Mouse (Mus musculus) 3134 (cell line): ENCODE measurements around the gene Zkscan17.
A peak's percentile ranks its signal among the peaks of the same experiment; 100 is the strongest.
"Not testable (repeated sequence)": the region's sequence is repeated elsewhere in the genome, so short reads cannot be mapped to it uniquely, and the experiment has no call there.

Experiments
- DNase-seq: peaks from one replicate; pipeline ENCODE4 v3.0.0-alpha.2; 2011; ENCODE audit warnings: low spot score; ENCODE audit not compliant: insufficient read length; ENCODE audit errors: extremely low read depth

Gene Zkscan17

DNA sequence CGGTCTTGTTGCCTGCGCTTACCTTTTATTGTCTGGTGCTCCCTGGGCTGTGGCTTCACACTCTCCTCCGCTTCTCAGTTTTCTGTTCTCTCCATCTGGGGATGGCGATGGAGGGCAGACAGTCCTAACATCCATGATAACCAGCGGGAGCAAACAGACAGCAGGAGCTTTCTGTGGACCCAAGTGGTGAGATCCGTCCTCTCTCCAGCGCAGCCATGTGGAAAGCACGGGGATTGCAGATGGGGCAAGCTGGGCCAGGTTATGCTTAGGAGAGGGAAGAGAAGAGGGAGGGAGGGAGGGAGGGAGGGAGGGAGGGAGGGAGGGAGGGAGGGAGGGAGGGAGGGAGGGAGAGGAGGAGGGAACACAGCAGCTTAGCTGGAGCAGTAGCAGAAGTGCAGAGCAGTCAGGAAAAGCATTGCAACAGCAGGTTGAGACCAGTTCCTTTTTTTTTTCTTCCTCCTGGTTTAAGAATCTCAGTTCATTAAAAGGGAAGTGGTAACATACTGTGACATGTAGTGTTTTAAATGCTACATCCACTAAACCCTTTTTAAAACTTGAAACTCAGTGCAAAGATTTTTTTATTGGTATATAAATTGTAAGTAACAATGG is at the start of gene Zkscan17:
Gene Zkscan17, minus strand, starts transcription at position 280 of the 609 bp plus-strand sequence.
- no peak for DNase-seq

DNA sequence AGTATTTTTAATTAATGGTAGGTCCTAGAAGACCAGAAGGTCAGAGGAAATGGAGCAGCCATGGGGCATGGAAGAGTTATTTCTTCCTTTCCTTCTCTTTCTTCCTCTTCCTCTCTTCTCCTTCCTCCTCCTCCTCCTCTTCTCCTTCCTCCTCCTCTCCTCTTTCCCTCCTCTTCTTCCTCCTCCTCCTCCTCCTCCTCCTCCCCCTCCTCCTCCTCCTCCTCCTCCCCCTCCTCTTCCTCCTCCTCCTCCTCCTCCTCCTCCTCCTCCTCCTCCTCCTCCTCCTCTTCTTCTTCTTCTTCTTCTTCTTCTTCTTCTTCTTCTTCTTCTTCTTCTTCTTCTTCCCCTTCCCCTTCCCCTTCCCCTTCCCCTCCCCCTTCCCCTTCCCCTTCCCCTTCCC is 49.6 kb upstream of the Zkscan17 start, which contains the start of gene Olfr222:
Gene Olfr222, minus strand, starts transcription at position 101 of the 400 bp plus-strand sequence.
- DNase-seq: not testable (repeated sequence)

DNA sequence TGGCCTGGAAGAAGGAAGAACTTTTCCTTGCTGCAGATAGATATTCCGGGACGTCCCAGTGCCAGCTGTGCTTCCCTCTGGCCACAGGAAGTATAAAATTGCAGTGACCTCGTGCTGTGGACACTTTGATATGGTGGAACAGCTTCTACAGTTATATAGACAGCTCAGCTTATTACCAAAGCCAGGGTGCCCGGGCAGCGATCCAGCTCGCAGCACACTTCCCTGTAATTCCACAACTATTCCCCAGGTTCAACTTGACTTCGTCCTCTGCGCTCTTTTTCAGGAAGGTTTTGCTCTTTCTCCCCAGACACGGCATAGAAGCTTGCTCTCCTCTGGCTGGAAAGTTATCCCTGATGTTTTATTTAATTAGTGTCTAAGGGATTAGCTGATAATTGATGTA is 49.2 kb upstream of the Zkscan17 start:
- DNase-seq: no peak

DNA sequence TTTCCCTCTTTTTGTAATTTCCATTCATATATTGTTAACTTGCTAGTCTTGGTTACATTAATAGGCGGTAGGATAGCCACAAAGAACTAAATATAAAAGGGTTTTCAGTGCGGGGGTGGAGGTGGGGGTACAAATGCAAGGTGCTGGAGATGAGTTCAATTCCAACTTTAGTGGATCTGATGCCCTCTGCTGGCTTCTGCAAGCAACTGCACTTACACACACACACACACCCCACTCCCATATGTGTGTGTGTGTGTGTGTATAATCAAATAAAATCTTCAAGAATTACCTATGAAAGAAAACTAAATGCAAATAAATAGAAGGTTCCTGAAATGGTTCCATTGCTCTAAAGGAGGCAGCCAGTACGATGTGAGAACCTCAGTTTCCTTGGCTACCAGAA is 42.8 kb upstream of the Zkscan17 start:
- no peak for DNase-seq

DNA sequence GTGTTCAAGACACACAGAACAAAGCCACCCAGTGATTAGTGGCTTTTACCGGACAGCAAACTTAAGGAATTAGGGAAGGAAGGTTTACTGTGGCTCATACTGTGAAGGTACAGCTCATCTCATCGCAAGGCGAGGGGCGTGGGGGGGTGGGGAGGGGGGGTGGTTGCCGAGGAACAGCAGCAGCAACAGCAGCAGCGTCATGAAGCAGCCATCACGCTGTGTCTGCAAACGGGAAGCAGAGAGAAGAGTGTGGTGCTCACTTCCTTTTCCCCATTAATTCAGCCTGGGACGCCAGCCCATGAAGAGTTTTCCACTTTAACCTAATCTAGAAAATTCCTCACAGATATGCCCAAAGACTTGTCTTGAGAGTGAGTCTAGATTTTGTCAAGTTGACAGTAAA is 36.3 kb upstream of the Zkscan17 start:
- DNase-seq: no peak

DNA sequence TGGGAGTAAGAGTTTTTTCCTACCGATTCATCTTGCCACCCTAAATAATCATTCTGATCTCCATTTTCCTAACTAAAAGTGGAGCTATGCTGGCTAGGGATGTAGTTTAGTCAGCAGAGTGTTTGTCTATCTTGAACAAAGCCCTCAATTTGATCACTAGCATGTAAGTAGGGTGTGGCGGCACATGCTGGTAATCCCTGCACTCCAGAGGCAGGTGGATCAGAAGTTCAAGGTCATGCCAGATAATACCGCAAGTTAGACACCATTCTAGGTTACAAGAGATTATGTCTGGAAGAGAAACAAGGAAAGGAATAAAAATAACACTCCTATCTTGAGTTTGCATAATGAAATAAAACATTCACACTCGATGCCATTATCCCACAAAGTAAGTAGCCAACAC is 35.8 kb upstream of the Zkscan17 start:
- DNase-seq: no peak

DNA sequence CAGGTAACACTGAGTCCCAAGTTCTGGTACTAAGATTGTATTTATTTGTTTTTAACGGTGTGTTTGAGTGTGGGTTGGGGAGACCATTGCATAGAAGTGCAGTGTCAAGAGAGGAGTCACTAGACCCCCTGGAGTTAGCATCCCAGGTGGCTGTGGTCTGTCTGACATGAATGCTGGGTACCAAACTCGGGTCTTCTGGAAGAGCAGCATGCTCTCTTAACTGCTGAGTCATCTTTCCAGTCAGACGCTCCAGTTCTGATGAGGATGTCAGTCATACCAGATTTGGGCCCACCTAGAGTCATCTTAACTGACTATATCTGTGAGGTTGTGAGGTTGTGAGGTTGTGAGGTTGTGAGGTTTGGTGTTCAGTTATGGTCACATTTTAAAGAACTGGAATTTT is 34.4 kb upstream of the Zkscan17 start:
- no peak for DNase-seq

DNA sequence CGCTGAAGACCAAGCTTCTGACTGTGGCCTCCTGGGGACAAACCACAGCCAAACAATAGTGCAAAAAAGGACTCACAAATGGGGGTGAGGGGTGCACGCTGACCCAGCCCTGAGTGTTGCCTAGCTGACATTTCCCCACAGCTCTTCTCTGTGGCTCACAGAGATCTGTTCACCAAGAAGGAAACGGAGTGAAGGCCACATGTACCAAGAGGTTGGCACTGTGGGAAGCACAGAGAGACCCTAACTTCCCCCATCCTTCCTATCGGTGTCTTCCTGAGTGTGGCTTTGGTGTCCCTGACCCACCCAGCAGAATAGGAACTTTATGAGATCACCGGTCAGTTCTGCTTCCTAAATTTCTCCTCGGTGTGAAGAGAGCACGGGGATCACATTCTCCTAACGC is 28.0 kb upstream of the Zkscan17 start:
- DNase-seq: no peak

DNA sequence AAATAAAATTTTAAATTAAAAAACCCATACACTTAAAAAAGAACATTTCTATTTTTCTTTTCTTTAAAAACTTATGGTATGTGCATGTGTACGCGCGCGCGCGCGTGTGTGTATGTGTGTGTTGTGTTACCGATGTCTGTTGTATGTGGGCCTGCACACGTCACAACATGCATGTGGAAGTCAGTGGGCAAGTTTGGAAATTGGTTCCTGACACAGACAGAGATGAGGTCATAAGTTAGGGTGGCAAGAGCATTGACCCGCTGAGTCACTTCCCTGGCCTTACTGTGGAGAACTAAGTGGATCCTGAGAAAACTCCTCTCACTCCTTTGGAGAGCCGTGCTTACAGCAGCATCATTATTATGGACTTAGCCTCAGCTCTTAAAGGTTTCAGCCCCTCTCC is 27.6 kb upstream of the Zkscan17 start:
- DNase-seq: no peak

DNA sequence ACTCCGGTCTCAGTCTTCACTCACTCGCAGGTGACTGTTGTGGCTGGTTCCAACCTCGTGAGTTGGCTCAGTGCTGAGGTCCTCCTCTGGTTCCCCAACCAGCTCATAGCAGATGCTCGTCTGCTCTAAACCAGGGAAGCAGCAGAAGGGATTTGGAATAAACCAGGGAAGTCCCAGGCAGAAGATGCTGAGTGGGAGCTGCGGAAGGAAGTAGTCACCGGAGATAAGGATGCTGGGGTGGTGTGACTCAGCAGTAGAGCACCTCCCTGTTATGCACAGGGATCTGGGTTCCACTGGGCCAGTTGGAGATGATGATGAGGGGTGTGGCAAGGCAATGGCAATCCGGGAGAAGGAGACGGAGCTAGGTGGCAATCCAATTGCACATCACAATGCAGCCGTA is 17.5 kb upstream of the Zkscan17 start:
- DNase-seq: no peak

DNA sequence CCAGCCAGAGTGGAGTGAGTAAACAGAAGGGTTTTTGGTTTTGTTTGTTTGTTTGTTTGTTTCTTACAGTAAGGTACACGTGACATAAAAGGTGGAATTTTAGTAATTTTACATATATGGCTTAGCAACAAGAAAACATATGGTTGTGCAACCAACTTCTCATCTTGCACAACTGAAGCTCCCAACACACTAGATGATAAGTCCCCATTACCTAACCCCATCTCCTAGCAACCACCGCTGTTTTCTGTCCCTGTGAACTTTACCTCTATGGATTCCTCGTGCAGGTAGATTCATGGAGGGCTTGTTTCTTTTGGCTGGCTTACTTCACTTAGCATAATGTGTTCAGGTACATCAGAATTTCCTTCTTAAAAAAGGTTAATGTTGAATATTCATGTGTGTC is 16.8 kb upstream of the Zkscan17 start:
- no peak for DNase-seq

DNA sequence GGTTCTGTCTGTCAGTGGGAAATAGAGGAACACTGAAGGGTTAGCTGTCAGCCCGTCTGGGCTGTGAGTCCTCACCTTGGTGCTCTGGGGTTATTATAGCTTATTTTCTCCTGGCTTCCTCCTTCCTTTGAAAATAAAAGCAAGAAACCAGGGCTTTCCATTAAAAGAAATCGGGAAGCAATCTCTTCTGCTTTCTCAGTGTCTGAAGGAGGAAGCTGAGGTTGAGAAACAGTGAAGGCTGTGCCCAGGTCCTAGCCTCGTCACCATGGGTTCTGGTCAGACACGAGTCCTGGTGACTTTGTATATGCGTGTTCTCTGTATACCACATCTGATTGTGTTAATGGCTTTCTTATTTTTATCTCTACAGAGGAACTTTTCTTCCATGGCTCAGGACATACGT is 15.9 kb upstream of the Zkscan17 start:
- DNase-seq: no peak

DNA sequence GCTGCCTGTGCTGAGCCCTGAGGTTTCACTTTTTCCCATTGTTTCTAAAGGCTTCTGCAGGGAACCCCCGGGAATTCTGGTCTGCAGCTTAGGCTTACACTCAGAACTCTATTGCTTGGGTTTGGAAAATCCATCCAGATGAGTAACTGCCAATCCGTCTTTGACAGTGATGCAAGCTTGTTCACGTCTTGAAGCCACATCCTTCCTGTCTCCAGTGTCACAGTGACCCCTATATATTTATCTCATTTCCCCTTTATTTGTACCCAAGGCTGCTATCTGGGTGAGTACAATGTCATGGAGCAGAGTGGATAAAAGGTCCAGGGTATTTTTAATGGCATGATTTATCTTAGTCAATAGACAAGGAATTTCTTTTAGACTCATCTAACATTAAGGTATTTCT is 14.8 kb upstream of the Zkscan17 start, which contains the start of gene Nlrp3:
Gene Nlrp3, plus strand, starts transcription at position 245 of the 400 bp plus-strand sequence.
- DNase-seq: no peak

DNA sequence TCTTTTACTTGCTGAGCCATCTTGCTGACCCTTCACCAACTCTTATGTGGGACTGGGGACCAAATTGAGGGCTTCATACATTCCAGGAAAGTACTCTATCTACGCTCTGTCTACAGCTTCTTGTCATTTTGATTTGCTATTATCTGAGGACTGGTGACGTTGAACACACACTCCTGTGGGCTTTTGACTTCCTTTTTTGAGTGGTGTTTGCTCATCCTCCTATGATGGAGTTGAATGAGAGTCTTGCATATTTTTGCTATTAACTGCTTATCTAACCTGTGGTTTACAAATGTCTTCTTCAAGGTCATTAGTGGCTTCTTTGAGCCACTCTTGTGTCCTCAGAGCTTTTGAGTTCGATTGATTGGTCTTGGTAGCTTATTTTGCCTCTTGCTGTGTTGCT is 13.6 kb upstream of the Zkscan17 start:
- no peak for DNase-seq

DNA sequence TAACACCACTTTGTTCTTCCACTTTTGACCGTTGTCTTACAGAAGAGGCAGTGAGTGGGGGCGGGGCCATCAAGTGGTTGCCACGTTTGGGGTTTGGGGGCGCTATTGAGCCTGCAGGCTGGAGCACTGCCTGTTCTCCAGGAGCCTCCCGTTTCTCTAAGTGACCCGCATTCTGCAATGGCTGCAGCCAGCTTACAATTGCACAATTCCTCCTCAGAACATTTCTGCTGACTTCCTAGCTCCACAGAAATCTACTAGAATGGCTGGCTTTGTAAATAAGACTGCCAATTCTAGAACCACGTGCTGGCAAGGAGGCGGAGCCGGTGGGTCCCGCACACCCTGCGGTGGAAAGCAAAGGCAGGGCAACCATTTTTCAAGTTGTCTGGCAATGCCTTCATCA is 11.8 kb upstream of the Zkscan17 start:
- DNase-seq: no peak

DNA sequence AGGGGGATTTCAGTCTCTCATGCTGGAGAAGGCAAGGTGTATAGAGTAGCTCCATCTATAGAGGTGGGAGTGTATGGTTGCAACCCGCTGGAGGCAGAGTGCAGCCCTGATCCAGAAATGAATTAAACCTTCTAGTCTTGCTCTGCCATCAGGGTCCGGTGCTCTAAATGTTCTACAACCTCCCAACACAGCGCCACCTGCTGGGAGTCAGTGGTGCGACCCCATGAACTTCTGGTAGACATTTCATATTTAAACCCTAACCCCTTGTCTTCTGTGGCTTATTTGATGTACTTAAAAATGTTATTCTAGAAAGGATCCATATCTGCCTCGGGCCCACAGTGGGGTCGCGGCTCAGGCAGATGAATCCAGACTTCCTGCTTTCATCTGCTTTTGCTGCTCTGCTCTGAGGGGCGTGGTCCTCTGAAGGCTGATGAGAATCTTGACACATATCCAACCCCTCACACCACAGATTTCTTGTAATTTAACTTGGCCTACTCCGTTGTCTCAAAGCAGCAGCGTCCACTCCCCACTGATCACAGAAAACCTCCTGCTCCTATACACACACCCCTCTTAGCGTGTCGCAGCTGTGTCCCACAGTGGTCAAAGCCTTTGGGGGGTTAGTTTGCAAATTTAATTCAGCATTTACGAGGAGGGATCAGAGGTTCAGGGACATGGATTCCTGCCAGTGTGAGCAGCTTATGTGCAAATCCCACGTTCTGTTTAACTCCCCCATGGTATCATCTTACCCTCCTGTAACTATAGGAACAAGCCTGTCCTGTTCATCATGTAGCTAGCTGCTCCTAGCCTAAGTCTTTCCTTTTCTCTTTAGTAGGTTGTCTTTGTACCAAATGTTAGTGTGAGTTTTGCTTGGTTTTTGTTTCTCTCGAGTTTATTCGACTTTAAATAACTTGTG is 10.9 kb upstream of the Zkscan17 start:
- peak; percentile 17 for DNase-seq

DNA sequence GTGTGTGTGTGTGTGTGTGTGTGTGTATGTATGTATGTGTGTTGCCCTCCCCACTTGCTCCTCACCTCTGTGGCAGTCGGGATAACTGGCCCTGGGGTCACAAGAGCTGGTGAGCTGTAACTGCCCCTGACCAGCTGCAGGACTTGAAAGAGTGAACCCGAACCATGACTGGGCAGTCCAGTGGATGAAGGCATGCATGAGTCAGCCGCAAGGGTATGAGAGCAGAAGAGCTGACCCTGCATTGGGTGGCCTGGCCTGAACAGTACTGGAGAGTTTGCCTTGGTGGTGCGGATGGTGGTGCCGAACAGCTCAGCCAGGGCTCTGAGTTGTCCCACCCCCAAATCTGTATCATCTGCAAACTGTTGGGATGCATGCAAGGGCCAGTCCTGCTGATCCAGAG is 5.0 kb upstream of the Zkscan17 start:
- DNase-seq: no peak

DNA sequence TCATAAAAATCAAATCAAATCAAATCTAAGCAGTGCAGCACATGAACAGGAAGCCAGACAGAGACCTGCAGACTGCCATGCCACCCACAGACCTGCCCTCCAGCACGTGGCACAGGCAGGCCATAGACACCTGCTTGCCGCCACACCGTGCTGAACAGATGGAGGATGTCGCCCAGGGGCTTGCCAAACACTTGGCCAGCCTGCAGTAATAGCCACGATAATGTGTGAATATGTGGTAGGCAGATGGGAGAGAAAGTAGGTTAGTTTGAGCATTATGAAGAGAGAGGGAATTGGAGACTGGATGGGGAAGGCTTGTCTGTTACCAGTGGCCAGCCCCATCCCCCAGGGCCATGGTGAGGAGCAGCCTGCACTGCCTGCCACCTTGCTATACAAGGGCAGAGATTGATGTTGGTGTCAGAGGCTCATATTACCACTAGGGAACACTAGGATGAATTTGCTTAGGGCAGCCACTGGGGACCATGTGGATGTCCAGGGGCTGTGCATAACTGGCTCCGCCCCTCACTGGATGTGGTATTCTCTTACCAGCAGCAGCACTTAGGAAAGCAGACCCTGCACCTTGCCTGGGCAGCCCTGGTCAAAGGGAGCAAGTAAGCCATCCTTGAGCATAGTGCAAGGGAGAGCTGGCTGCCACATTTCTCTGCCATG is 4.5 kb upstream of the Zkscan17 start:
- no peak for DNase-seq

DNA sequence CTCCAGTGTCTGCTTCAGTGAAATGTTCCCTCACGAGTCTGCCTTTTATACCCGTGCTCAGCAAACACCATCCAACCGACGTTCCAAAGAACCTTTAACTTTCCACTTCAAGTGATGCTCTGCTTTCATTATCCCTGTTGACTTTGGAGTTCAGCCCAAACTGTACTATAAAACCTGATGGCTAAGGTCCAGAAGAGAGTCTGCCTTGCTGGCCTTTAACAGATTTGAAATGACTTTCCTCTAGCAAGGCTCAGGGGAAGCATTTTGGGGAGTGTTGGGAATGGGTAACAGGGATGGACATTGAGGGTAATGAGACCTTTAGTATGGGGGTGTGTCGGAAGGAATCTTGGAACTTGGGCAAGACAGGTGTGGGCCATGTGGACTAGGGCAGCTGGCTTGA is 3.7 kb upstream of the Zkscan17 start:
- DNase-seq: no peak

DNA sequence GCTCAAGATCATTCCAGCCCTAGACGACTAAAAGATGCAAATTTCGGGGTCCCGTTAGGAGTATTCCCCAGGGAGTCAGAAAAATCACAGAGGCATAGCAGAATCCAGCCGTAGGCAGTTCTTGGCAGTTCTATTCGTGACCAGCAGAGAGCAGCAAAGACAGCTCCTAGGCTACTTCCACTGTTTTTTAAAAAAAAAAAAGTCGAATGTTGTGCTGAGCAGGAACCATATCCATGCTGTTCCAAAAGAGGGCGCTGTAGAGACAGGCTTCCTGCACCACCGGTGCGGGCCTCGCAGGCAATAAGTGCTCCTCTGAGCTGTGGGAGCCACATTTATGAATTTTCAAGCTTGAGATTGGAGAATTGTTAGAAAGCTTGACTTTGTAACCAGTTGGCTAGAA is 1.3 kb downstream of the Zkscan17 start:
- DNase-seq: peak; percentile 36

DNA sequence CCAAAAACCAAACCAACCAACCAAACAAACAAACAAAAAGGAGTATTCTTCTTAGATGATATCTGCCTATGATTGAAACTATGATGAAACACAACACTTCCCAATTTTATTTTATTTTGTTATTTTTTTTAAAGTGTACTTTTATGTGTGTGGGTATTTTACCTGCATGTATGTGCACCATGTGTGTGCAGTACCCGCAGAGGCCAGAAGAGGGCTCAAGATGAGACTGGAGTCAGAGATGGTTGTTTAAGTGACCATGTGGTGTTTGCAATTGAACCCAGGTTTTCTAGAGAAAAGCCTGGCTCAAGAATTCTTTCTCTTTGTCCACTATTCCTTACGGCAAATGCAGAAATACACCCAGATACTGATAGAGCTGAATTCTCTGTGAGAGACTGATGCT is 2.4 kb downstream of the Zkscan17 start:
- no peak for DNase-seq
